ENCODE assay signal across 12 mouse cellular contexts in the genomic region with DNA sequence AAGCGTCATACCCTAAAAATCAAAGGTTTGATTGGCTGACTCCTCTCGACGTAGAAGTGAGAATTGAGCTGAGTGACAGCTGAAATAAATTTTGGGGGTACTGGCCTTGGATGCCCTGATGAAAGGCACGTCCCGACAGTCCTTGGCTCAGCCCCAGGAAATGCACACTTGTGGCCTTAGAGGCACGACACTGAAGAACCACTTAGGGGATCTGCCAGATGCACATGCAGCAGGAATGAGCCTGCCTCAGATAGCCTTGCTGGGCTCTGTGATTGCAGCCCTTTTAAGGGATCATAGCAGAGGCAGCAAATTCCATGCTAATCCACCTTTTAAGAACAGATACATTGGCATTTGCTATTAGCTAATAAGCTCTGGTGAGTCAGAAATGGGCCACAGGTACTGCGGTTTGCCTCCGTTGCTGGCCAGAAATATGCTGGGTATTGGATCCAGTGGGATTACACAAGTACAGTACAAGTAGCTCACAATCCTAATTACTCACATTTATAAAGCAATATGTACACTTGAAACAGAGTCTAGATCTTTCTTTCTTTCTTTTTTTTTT.
A peak's percentile ranks its signal among the peaks of the same experiment; 100 is the strongest.
DNase-seq lines count a peak whose midpoint lies in the region; ATAC-seq and TF ChIP-seq lines count a peak whose summit lies in the region.
"Had no signal": no experiment of that assay in that cellular context is flagged by ENCODE, and none has a peak within 500 bp of the region (broad histone marks: within the 10 kb centered on the region; RNA-seq: fewer than 3 reads in every experiment).

No protein-coding gene starts in this region.

- no peak overlapping the region for H3K9ac ChIP-seq in midbrain, embryonic 14.5 days (replicated peaks; ENCODE audit: low read length)
- no peak overlapping the region for H3K9ac ChIP-seq in midbrain, postnatal 0 days (replicated peaks; ENCODE audit: low read length, poor library complexity, severe bottlenecking)
- H3K9ac ChIP-seq in heart, embryonic 15.5 days, result no peak overlapping the region
- no peak overlapping the region for H3K9ac ChIP-seq in liver, postnatal 0 days (replicated peaks)
- H3K9ac ChIP-seq: liver, embryonic 13.5 days had no signal

- H3K4me3 ChIP-seq in midbrain, embryonic 14.5 days (replicated peaks; ENCODE audit: low read depth, low read length), result no peak overlapping the region
- H3K4me3 ChIP-seq in midbrain, postnatal 0 days (ENCODE audit: low read depth, low read length), result no peak overlapping the region
- no peak overlapping the region for H3K4me3 ChIP-seq in heart, embryonic 15.5 days
- H3K4me3 ChIP-seq in liver, postnatal 0 days (ENCODE audit: low read depth, low read length), result no peak overlapping the region
- H3K4me3 ChIP-seq: erythroblast, embryonic 14.5 days; liver, embryonic 13.5 days had no signal

- no peaks in the 10 kb centered on the region for H3K36me3 ChIP-seq in midbrain, embryonic 14.5 days (ENCODE audit: control insufficient read depth, insufficient read depth, low read length)
- H3K36me3 ChIP-seq in midbrain, postnatal 0 days (ENCODE audit: insufficient read depth, low read length), result no peaks in the 10 kb centered on the region
- H3K36me3 ChIP-seq in heart, embryonic 15.5 days, result no peaks in the 10 kb centered on the region
- no peaks in the 10 kb centered on the region for H3K36me3 ChIP-seq in liver, postnatal 0 days (replicated peaks; ENCODE audit: insufficient read depth, low read length)
- H3K36me3 ChIP-seq: liver, embryonic 13.5 days had no signal

- TF ChIP-seq CTCF in midbrain, postnatal 0 days (IDR thresholded peaks at IDR 0.05), result no peak
- no peak for TF ChIP-seq CTCF in liver, postnatal 0 days (IDR thresholded peaks at IDR 0.05; ENCODE audit: low read depth)

- no peak; the same call in 1 of the 2 replicates for ATAC-seq in midbrain, embryonic 14.5 days (ENCODE audit: low FRiP score, low TSS enrichment)
- ATAC-seq in midbrain, postnatal 0 days (ENCODE audit: low FRiP score), result no peak
- peak; percentile 98 for ATAC-seq in heart, embryonic 15.5 days (replicated peaks; ENCODE audit: insufficient number of reproducible peaks, insufficient read depth, low FRiP score, low read depth)
- ATAC-seq in liver, postnatal 0 days, result no peak
- ATAC-seq: hindbrain, embryonic 16.5 days had no signal

- no peaks in the 10 kb centered on the region for H3K9me3 ChIP-seq in midbrain, embryonic 14.5 days (ENCODE audit: control insufficient read depth, low read length)
- H3K9me3 ChIP-seq in midbrain, postnatal 0 days (ENCODE audit: low read length), result no peaks in the 10 kb centered on the region
- H3K9me3 ChIP-seq in heart, embryonic 15.5 days (replicated peaks), result no peaks in the 10 kb centered on the region
- H3K9me3 ChIP-seq in liver, postnatal 0 days (ENCODE audit: low read length), result no peaks in the 10 kb centered on the region
- H3K9me3 ChIP-seq: liver, embryonic 13.5 days had no signal

- H3K4me2 ChIP-seq in midbrain, embryonic 14.5 days (ENCODE audit: low read length), result no peak overlapping the region
- no peak overlapping the region for H3K4me2 ChIP-seq in midbrain, postnatal 0 days (ENCODE audit: low read depth, low read length, poor library complexity, severe bottlenecking)
- H3K4me2 ChIP-seq in heart, embryonic 15.5 days, result no peak overlapping the region
- H3K4me2 ChIP-seq in liver, postnatal 0 days (ENCODE audit: low read depth, low read length), result no peak overlapping the region
- H3K4me2 ChIP-seq: liver, embryonic 13.5 days had no signal

- no peak for TF ChIP-seq EP300 in liver, postnatal 0 days (IDR thresholded peaks at IDR 0.05; ENCODE audit: low read depth)

- WGBS in midbrain, embryonic 14.5 days, result 79% methylated on average over 8 of the region's 8 CpGs
- WGBS in midbrain, postnatal 0 days, result 70% methylated on average over 8 of the region's 8 CpGs
- WGBS in heart, embryonic 15.5 days, result 38% methylated on average over 8 of the region's 8 CpGs
- WGBS in liver, postnatal 0 days (ENCODE audit: insufficient replicate concordance), result 80% methylated on average over 8 of the region's 8 CpGs

- H3K27ac ChIP-seq in midbrain, embryonic 14.5 days (replicated peaks; ENCODE audit: low read depth, low read length), result no peak overlapping the region
- no peak overlapping the region for H3K27ac ChIP-seq in midbrain, postnatal 0 days (ENCODE audit: low read depth, low read length)
- peak overlapping the region; percentile 75 for H3K27ac ChIP-seq in heart, embryonic 15.5 days
- H3K27ac ChIP-seq in liver, postnatal 0 days (ENCODE audit: low read depth), result no peak overlapping the region
- H3K27ac ChIP-seq: liver, embryonic 13.5 days had no signal

- H3K27me3 ChIP-seq in midbrain, embryonic 14.5 days (ENCODE audit: control insufficient read depth, insufficient read depth, low read length), result no peaks in the 10 kb centered on the region
- H3K27me3 ChIP-seq in midbrain, postnatal 0 days (ENCODE audit: insufficient read depth, low read length), result no peaks in the 10 kb centered on the region
- H3K27me3 ChIP-seq in heart, embryonic 15.5 days, result no peaks in the 10 kb centered on the region
- H3K27me3 ChIP-seq in liver, postnatal 0 days (ENCODE audit: insufficient read depth, low read length), result no peaks in the 10 kb centered on the region
- H3K27me3 ChIP-seq: liver, embryonic 13.5 days had no signal

- intact Hi-C loops in left cerebral cortex, postnatal 25 days (cut with DNase I), result no loop called here

- H3K4me1 ChIP-seq in midbrain, embryonic 14.5 days (ENCODE audit: control insufficient read depth, insufficient read depth, low read length), result no peaks in the 10 kb centered on the region
- H3K4me1 ChIP-seq in midbrain, postnatal 0 days (ENCODE audit: insufficient read depth, low read length), result no peaks in the 10 kb centered on the region
- no peaks in the 10 kb centered on the region for H3K4me1 ChIP-seq in heart, embryonic 15.5 days (replicated peaks)
- H3K4me1 ChIP-seq in liver, postnatal 0 days (ENCODE audit: insufficient read depth), result no peaks in the 10 kb centered on the region
- H3K4me1 ChIP-seq: liver, embryonic 13.5 days had no signal

- DNase-seq in midbrain, embryonic 14.5 days, result peak; percentile 4
- no peak for DNase-seq in midbrain, postnatal 0 days (ENCODE audit: low spot score)
- DNase-seq in gastrocnemius, postnatal 25 days, result peak; percentile 48
- no peak for DNase-seq in liver, postnatal 0 days
- no peak for DNase-seq in right cerebral cortex, postnatal 14 days
- no peak for DNase-seq in left cerebral cortex, postnatal 25 days (ENCODE audit: low spot score in 2 of 2)
- no peak for DNase-seq in layer of hippocampus, adult 8-10 months (ENCODE audit: low spot score in 2 of 2)
- DNase-seq: kidney, adult 8-10 months; liver, embryonic 13.5 days had no signal

Comparison
In these comparisons a context has a peak if more than half of its experiments do, and no peak if none do; other contexts are left out.
1. DNase-seq: peak in midbrain, embryonic 14.5 days (single experiment) and gastrocnemius, postnatal 25 days (single experiment); none in midbrain, postnatal 0 days (single experiment), liver, postnatal 0 days (single experiment), right cerebral cortex, postnatal 14 days (single experiment), left cerebral cortex, postnatal 25 days (0 of 2) and layer of hippocampus, adult 8-10 months (0 of 2).